Mouse (Mus musculus): ENCODE results near the gene Dpy19l3. TPM values are rescaled to one million over a fixed set of nuclear protein-coding genes. Genes with fewer than 3 reads are reported as not detected.

Dpy19l3 gene
- total RNA-seq, 2 experiments from 2014 or later = 78.7 to 87.5 TPM

DNA sequence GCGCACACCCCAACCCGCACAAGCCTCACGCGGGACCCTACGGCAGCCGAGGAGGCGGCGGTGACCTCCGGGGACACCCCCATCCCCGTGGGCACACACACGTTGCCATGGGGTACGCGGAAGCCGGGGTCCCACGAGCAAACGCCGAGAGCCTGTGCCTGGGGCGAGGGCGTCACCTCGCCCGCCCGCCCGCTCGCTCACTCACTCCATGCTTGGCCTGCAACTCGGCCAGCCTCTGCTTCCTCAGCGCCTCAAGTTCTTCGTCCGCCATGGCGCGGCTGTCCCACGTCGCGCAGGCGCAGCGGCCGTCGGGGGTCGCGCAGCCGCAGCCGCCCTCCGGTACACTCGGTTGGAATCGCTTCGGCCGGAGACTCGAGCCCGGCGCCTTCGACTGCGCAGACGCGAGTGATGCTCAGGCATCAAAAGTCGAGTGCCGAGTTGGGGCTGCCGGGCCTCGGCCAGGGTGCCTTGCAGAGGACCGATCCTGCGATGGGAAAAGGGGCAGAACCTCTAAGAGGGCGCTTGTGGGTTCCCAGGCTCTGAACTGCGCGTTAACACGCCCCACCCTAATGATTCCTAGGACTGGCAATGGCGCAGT, 107.1 kb downstream of the Dpy19l3 start, which contains the start of gene Pdcd5:
TSS of gene Pdcd5 (minus strand) at position 421 of the 598 bp plus-strand sequence.
- peak; percentile 97 to 99 for DNase-seq (ENCODE audit: extremely low spot score in 1 of 2, low spot score in 1 of 2)

DNA sequence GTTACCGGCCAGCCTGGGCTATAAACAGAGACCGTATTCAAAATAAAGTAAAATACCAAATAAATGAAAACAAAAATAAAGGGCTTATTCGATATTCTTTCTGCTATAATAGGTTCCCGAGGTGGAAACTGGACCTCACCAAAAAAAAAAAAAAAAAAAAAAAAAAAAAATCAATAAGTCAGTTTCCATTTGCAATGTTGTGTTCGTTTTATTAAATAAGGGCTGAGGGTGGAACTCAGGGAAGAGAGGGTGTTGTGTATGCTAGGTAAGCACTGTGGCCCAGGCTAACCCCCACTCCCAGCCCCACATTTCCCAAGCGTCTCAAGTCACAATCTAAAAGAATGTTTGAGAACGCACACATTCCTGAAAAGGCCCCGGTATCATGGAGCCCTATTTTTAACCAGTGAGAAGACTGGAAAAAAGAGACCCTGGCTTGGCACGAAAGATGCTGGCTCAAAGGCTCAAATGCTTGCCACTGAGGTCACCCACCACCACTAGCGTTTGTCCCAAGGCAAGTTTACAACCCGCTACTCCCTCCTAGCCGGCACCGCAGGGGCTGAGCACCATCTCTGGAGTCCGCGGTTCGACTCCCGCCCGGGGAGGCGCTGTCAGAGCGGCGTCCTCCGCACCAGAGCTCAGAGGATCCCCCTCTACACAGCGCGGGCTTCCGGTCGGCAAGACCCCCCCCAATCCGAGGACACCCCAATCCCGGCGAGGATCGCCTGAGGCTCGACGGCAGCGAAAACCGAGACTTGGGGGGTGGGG, 107.8 kb downstream of the Dpy19l3 start:
- no peak for DNase-seq (ENCODE audit: extremely low spot score in 1 of 2, low spot score in 1 of 2)

DNA sequence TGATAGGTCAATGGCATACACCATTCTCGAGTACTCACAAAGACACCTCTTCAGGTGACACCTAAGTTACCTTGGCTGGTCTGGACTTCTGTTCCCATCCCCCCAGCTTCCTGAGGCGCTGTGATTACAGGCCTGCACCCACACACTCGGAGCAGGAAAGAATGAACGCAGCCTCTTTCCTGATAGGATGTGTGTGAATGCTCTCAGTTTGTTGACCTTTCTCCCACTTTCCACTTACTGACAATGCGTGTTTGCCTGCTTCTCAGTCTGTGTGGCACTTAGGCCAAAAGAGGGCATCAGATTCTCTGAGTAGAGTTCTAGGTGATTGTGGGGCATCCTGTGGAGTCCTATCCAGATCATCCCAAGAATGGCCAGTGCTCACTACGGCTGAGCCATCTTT, 114.2 kb downstream of the Dpy19l3 start:
- DNase-seq (ENCODE audit: extremely low spot score in 1 of 2, low spot score in 1 of 2) = no peak

DNA sequence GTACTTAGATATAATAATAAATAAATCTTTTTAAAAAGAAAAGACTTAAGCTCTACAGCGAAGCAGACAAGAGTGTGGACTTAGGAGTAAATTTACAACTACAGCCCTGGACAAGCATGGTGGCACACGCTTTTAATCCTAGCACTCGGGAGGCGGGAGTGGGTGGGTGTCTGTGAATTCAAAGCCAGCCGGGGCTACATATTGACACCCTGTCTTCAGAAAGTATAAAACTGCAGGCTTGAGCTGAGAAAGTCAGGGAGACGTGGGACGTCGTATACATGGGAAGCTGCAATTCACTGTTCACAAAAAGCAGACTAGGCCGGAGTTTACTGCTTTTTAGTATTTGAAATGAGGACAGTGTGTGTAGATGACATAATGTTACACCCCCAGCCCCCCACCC, 117.4 kb downstream of the Dpy19l3 start:
- DNase-seq (ENCODE audit: extremely low spot score in 1 of 2, low spot score in 1 of 2) = no peak

DNA sequence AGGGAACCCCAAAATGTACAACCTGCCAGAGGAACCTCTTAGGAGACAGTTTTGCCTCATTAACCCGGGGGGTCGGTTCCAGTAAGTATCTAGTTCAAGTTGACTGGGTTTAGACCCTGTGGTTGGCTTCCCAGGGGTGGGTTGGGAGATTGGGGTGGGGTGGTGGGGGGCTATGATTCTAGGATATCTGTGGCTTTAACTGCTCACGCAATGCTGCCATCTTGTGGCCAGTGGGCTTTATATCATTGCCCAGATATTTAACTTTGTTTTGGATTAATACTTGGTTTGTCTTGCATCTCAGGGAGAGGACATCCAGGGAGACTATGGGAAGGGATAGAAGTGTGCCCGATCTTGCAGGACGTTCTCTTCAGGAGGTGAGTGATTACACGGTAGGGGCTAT, 118.0 kb downstream of the Dpy19l3 start:
- DNase-seq (ENCODE audit: extremely low spot score in 1 of 2, low spot score in 1 of 2) = peak in 1 of 2 experiments; percentile 58

Other genes with a start within 250 kb of the Dpy19l3 start
- gene Tdrd12, start 216.7 kb downstream of the Dpy19l3 start, total RNA-seq (2021) = under 1 TPM; 0.39 to 0.89 TPM
- gene Nudt19, start 198.2 kb downstream of the Dpy19l3 start, total RNA-seq (2021) = 10 to 100 TPM; 65.8 to 73.0 TPM
- under 1 TPM; 0.30 to 0.31 TPM for gene Rgs9bp, start 168.9 kb downstream of the Dpy19l3 start, total RNA-seq (2021)
- gene Ankrd27, start 168.2 kb downstream of the Dpy19l3 start, total RNA-seq (2021) = 10 to 100 TPM; 31.6 to 40.0 TPM
- 10 to 100 TPM; 68.2 to 71.1 TPM for gene Pdcd5, start 106.9 kb downstream of the Dpy19l3 start, total RNA-seq (2021)
- 10 to 100 TPM; 30.7 to 31.3 TPM for gene Zfp507, start 48.5 kb upstream of the Dpy19l3 start, total RNA-seq (2021)